Mouse (Mus musculus): Measurements from ENCODE around the gene Cox20.

GRCm38 (mm10) chr1:178310128-178310527, 8.8 kb upstream of the Cox20 start:
- peak; percentile 38 for TF ChIP-seq CTCF (IDR thresholded peaks at IDR 0.05; ENCODE audit: low read depth)
- no peak for TF ChIP-seq EP300 (IDR thresholded peaks at IDR 0.05; ENCODE audit: low read depth)
